Mouse (Mus musculus): ENCODE data around the gene Nol4l. TPM values are rescaled to one million over a fixed set of nuclear protein-coding genes. Genes with fewer than 3 reads are reported as not detected.

The Nol4l gene
- polyA plus RNA-seq, 1 experiment = 29.2 TPM

DNA sequence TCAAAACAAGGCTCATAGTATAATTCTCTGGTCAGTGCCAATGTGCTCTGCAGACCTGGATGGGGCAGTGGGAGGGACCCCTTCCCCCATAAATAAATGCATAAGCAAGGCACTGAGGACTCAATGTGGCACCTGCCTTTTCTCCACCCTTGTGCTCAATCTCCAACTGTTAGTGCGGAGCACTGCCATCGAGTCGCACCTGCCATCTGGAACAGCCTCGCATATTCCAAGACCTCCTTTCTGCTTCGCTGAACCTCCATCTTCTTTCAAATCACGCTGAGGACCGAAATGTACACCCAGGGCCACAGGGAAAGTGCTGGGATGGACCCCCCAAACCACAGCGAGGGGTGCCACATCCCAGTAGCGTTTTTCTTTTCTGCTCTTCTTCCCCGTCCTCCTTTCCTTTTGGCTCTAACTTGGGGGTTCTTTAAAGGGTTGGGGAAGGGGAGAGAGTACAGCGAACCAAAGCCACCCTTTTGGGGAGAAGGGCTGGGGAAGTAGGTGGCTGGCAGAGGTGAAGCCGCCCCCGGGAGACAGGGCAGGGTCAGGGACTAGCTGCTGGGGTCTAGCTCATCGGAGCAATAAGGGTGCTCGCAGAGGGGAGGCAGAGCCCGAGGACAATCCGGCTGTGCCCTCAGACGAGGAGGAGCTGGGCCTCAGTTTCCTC is 38.1 kb downstream of the Nol4l start:
- 43% methylated on average over 18 of the region's 18 CpGs for WGBS

DNA sequence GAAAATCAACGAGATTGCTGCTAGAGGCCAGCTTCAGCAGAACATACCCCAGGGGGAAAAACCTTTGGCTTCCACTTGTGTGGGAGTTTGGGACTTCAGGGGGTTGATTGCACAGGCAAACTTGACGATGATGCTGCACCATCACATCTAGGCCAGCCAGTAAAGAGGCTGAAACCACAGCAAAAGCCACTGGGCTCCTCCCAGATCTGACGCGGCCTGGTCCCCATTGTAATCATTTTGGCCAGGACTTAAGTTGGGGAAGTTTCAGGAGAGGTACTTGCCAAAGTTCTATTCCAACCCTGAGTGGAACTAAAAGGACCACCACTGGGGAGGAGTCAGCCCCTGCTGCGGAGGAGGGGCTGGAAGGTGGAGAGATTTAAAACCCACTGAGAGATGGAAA is 38.8 kb downstream of the Nol4l start:
- DNase-seq (ENCODE audit: low read depth, low spot score) = no peak
- WGBS = 73% methylated on average over 5 of the region's 5 CpGs

More for the DNA sequence above, 38.1 kb downstream of the Nol4l start:
- DNase-seq (ENCODE audit: low read depth, low spot score) = no peak

DNA sequence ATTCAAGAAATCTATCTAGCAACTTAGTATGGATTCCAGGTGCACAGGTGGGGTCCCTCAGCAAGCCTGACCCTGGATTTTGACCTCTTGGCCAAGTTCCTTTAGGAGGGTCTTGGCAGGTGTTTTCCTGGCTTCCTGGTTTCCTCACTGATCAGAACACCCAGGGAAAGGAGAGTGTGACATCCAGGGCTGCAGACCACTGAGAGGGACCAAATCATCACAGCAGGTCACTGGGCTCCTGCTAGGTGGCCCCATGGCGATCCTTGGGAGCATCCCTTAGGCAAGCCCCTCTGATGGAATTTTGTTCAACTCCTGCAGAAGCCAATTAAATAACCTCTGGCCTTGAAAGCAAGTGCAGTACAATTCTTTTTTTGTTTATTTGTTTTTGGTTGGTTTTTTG is 39.7 kb downstream of the Nol4l start:
- 97% methylated on average over 1 of the region's 1 CpGs for WGBS
- DNase-seq (ENCODE audit: low read depth, low spot score) = no peak

GRCm38 (mm10) chr2:153484071-153484470 is 45.7 kb downstream of the Nol4l start:
- no peak for DNase-seq (ENCODE audit: low read depth, low spot score)
- 83% methylated on average over 4 of the region's 4 CpGs for WGBS

DNA sequence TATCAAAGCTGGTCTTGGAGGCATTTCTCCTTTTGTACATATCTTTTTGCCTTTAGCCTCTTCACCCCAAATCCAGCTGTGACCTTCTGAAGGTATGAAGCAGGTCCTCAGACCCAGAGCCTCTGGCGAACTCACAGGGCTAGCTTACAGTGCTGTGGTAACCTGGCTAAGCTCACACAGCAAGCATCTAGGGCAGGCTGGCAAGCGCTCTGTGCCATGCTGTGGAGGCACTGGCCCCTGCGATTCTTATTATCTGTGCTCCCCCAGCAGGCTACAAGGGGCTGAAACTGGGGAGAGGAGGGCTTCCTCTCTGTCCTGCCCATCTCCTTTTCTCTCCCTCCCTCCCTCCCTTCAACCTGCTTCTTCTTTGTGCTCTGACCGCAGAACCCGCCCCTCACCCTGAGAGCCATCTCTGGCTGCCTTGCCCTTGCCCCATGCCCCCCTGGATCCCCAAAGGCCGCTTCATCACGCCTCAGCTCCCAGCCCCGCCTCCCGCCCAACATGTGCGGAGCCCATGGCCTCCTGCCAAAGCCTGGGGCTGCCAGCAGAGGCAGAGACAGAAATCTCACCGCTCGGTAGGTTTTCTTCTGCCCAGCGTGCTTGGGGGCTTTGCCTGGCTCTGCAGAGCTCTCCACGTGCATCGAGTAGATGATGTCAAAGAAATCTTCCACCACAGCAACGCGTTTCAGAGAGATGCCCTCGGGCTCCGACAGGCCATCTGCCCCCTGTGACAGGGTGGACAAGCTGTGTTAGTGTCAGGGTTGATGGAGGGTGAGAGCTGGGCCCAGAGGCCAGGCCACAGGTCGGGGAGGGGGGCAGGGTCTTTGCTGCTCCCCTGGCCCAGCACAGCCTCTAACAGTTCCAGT is 46.4 kb downstream of the Nol4l start:
- 30% methylated on average over 20 of the region's 20 CpGs for WGBS
- no peak for DNase-seq (ENCODE audit: low read depth, low spot score)

GRCm38 (mm10) chr2:153481861-153482120 is 48.0 kb downstream of the Nol4l start:
- DNase-seq (ENCODE audit: low read depth, low spot score) = no peak
- 42% methylated on average over 2 of the region's 2 CpGs for WGBS

DNA sequence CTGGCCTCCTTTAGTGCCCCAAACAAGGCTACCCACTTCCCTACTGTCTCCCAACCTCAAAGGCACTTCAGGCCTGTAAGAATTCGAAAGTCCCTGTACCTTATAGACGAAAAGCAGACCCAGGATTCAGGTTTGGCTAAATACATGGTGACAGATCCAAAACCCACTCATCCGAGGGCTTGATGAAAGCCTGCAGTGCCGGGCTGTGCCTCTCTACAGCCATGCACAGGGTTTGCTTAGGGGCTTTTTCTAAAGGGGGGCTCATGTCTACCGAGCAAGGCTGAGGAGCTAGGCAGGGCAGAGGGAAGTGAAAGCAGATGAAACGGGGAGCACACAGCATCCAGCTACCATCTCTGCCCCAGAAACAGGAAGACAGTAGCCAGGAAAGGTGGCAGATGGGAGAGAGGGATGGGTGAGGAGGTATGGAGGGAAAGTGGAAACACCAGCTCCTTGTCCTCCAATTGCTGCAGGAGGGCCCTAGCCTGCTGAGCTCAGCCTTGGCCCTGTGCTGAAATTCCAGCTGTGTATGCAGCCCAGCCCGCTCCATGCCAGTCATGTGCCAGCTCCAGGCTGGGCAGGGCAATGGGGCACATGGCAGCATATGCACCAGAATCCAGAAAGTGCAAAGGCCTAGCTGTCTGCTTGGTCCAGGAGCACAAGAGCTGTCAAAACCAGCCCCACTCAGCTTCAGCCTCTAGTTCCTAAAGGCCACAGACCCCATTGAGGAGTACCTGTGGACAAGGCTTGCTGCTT is 48.5 kb downstream of the Nol4l start:
- DNase-seq (ENCODE audit: low read depth, low spot score) = no peak
- WGBS = 75% methylated on average over 7 of the region's 7 CpGs

DNA sequence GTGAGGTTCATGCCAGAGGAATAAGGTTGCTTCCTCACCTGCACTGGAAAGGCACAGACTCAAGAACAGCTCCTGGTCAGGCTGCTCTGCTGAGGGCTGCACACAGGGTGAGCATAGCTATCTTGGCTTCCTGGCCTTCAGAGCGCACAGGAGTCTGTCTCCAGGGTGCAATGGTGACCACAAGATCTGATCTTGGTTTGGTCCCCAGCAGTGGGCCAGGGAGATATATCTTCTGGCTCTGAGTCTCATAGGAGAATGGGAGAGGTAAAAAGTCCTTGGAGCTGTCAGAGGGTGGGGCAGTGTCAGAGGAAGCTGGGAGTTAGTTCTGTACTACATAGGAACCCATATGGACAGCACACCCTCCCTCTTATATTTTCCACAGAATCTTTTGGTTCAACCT is 50.3 kb downstream of the Nol4l start:
- 95% methylated on average over 1 of the region's 1 CpGs for WGBS
- DNase-seq (ENCODE audit: low read depth, low spot score) = no peak

DNA sequence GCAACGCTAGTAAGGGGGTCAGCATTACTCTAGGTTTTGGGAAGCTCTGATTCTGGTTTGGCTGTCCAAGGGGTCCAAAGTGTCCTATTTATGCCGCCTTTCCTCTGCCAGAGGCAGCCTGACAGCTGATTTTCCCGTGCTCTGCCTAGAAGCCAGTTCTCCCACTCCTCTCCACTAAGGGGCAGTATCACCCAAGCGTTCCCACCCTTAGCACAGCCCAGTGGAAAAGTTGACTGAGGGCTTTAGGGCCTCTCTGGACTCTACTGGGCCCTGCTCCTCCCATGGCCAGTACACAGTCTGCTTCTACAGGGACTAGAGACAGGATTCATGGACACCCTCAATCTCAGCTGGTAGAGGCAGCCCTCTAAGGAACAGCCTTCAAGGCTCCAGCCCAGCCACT is 51.2 kb downstream of the Nol4l start:
- DNase-seq (ENCODE audit: low read depth, low spot score) = no peak
- WGBS = 9% methylated on average over 4 of the region's 4 CpGs

- WGBS = 30% methylated on average over 4 of the region's 4 CpGs
- no peak for DNase-seq (ENCODE audit: low read depth, low spot score)
Observed at GRCm38 (mm10) chr2:153475114-153476112, 54.4 kb downstream of the Nol4l start.

- no peak for DNase-seq (ENCODE audit: low read depth, low spot score)
- WGBS = 62% methylated on average over 3 of the region's 3 CpGs
Observed at GRCm38 (mm10) chr2:153470983-153471382, 58.8 kb downstream of the Nol4l start.

DNA sequence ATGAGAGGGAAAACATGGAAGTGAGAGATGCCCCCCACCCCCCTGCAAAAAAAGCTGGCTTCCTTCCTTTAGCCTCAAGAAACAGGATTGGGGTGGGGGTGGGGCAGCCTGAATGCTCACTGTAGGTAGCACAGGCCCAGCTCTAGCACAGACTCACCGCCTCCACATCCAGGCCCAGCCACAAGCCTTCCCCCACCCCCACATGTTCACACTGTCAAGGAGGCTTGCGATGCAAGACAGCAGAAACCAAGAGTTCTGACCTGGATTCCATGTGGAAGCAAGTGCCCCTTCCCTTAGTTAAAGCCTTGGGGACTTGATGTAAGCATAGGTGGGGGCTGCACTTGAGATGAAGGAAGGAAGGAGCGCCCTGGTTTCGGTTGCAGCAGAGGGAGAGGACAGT is 60.0 kb downstream of the Nol4l start:
- WGBS = 82% methylated on average over 4 of the region's 4 CpGs
- no peak for DNase-seq (ENCODE audit: low read depth, low spot score)

- DNase-seq (ENCODE audit: low read depth, low spot score) = no peak
- WGBS = 43% methylated on average over 2 of the region's 2 CpGs
Observed at GRCm38 (mm10) chr2:153469317-153469716, 60.5 kb downstream of the Nol4l start.

DNA sequence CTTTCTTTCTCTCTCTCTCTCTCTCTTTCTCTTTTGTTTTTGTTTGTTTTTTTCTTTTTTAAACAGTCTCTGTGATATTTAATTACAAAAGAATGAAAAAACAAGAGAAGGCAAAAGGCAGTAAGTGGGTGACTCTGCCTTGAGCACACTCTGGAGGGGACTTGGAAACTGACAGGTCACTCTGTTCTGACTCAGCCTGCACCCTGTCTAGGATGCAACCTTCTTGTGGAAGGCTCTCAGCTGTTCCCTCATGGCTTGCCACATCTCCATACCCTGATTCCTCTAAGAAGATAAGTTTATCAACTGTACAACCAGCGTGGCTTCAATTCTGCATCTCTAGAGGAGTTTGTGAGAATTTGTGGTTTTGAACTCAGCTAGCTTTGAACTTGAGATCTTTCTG is 62.4 kb downstream of the Nol4l start:
- 79% methylated on average over 1 of the region's 1 CpGs for WGBS
- no peak for DNase-seq (ENCODE audit: low read depth, low spot score)

- 85% methylated on average over 3 of the region's 3 CpGs for WGBS
- DNase-seq (ENCODE audit: low read depth, low spot score) = no peak
Observed at GRCm38 (mm10) chr2:153463257-153463656, 66.5 kb downstream of the Nol4l start.

GRCm38 (mm10) chr2:153458022-153458441 is 71.7 kb downstream of the Nol4l start:
- DNase-seq (ENCODE audit: low read depth, low spot score) = no peak
- 57% methylated on average over 3 of the region's 3 CpGs for WGBS

DNA sequence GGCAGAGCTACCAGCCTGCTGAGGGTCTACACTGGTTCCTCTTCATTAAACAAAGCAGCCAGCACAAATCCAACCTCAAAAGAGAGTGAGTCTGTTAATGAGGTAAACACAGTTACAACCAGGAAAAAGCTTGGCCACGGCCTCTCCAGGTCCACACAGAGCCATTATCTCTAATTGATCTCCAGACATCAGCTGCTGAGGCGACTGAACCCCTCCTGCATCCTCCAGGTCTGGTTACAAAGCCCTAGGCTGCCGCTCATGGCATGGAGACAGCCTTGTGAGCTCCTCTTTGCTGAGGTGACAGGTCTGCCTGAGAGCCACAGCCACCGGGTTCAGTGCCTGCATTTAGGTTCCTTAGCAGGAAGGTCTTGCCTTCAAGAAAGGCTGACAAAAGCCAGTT is 72.3 kb downstream of the Nol4l start:
- DNase-seq (ENCODE audit: low read depth, low spot score) = no peak
- WGBS = 61% methylated on average over 4 of the region's 4 CpGs

GRCm38 (mm10) chr2:153454841-153455506 is 74.8 kb downstream of the Nol4l start:
- DNase-seq (ENCODE audit: low read depth, low spot score) = no peak
- 86% methylated on average over 9 of the region's 9 CpGs for WGBS

All from large intestine, adult 2 months (tissue).